Mouse (Mus musculus): ENCODE measurements around the gene Sorcs3. TPM values are rescaled to one million over a fixed set of nuclear protein-coding genes. Genes with fewer than 3 reads are reported as not detected.

The Sorcs3 gene
- total RNA-seq, 2 experiments from 2014 or later = 33.0 TPM

DNA sequence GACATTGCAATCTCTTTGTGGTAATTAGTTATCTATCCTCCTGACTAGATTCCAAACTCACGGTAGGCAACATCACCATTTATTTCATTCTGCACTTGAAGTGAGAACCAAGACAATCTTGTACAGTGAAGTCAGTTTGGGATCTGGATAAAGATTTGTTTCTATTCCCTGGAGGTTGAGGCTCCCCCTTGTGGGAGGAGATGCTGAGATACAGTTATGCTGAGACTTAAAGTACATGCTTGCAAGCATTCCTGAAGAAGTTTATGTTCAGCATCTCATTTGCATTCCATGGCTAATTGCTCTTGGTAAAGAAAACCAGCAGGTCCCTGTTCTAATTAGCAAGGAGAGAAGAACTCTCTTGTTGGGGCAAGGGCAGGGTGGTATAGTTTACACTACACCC lies 185.7 kb downstream of the Sorcs3 start:
- DNase-seq = no peak

DNA sequence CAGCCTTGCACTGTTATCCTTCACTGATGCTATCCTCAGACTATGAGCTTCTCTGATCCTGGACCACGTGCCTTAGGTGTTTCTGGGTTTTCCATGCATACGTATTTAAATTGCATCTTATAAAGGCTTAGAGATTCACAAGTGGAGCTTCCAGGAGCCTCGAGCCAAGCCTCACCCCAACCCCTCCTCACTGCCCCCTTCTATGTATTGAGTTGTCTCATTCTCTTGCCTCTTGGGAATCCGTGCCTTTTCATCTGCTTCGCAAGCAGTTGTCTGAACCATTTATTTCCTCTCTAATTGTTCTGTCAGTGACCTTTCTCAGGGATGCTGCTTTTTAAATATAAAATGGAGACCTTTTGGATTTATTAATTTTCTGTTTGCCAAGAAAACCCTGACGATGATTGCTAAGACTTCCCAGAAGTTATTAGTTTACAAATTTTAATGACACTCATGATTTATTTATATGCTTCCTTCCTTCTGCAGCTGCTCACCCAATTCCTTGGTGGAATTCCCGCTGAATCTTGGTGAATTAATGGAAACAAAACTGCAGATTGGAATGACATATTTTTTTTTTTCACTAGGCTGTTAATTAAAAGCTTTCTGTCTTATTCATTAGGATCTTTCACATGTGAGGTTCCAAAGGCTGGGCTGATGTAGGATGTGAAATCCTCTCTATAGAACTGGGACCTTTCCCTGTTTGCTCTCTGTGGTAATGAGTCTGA lies 199.1 kb downstream of the Sorcs3 start:
- no peak for DNase-seq

DNA sequence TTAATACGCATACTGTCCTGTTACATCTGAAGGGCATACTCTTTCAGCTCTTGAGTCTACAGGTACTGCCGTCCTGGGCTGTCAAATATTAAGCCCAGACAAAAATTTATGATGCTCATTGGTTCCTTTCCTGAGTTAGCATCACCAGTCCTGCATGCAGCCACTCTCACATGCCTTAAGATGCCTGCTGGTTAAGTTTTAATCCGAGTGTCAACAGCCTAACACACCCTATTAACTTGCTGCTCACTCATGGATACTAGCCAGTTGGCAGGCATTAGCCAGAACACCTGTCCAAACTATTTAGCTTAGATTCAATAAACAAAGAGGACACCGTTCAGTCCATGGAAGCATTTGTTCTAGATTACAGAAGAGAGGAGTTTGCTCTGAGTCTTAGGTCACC lies 202.4 kb downstream of the Sorcs3 start:
- DNase-seq = no peak

DNA sequence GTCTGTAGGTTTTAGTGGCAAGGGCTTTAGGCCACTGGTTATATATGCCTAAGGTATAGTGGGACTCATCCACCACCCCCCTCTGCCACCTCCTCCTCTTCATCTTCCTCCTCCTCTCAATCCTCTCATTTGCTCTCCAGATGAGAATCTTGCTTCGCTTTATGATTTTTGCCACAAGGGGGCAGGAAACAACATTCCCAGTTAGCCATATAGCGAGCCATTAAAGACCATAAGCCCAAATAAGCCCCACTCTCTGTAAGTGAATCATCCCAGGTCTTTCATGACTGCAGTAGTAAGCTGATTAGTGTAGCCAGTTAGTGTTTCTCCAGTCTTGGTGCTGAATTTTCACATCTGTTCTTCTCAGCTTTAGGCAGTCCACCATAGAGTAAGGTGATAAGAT lies 205.5 kb downstream of the Sorcs3 start:
- DNase-seq = no peak

DNA sequence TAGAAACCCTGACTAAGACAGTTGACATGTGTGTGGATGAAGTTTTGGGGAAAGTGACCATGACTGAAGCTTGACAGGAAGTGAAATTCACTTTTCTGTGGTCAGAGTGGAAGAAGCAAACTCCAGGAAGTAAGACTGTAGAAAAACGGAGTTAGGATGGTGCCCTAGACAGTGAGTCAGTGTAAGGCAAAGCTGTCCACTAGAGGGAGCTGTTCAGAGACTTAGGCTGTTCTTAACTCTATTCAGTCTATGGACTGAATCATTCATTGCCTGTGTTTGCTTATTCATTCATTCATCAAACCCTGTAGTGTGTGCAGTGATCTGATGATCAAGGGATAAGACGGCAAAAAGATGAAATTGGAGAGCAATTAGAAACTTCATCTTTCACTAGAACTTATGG lies 208.0 kb downstream of the Sorcs3 start:
- DNase-seq = peak in 1 of 2 experiments; percentile 29

DNA sequence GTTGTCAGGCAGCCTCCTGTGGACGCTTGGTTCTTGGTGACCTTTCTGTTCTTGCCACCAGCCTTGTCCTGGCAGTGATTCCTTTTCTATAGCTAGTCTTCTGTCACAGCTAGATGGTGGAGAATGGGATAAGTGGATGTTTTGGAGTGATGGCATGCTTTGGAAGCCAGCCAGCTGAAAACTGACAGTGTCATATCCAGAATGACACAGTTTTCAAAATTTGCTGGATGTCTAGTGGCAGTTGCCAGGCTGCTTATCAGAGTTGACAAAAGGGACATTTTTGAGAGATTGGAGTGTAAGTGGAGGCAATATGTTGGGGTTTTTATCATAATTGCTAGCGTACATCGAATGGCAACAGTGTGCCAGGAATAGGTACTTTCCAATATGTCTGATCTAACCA lies 212.5 kb downstream of the Sorcs3 start:
- DNase-seq = no peak

DNA sequence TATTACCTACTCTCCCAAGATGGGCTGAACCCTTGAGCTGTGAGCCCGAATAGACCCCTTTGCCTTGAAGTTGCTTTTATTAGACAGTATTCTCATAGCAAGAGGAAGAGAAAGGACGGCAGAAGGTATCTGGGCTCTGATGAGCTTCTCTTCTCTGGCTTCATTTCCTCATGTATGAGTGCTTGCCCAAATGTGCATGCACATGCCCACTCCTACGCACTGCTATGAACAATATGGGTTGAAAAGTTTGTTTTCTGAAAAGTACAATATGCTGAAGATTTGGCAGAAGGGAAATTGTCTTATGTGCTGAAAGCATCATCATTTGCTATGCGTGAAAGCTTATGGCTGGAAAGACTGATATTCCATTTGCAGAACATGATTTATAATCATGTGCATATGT lies 223.4 kb downstream of the Sorcs3 start:
- peak; percentile 56 to 57 for DNase-seq

DNA sequence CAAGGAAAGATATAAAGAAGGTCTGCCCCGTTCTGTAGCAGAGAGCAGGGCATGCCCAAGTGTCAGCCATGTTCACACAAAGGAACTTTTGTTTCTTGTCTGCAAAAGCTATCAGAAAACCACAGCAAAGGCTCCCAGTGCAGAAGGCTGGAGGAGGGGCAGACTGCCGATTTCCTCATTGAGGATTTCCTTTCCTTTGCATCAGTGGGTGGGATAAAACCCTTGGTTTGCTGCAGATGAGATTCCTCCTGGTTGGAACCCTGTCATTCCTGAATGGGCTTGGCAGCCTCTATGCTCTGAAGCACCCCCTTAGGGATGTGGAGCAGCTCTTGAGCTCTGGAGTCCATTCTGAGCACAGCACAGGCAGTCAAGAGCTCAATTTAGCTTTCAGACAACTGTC lies 223.9 kb downstream of the Sorcs3 start:
- DNase-seq = peak; percentile 34 to 49

DNA sequence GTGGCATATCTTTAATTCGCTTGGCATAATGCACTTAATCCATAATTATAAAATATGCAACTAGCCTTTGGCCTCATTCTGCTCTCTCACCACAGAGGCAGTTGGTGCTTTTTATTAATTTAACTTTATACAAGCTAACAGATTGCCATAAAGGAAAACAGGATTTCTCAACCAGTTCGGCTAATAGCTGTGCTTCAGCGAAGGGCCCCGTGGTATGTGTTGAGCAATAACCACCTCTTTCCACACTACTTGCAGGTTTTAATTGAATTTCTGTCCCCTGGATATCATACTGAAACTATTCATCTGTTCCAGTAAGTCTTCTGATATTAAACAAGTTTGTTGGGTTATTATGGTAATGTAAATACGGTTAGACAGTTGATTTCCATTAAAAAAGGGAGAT lies 224.5 kb downstream of the Sorcs3 start:
- DNase-seq = no peak

DNA sequence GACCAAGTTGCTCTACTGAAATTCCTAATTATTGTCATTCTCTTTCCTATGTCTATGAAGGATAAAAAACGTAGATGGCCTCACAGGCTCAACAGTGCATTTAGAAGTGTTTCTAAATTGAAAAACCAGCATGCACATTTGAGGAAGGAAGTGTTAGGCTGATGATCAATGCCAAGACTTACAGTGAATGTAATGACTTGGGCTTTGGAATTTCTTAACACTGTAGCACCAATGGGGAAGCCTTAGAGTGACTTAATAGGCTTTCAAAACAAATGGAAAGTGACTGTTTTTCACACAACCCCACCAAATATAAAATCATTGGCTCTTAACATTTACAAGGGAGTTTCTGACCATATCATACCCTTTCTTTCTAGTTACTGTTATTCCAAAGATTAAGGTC lies 232.6 kb downstream of the Sorcs3 start:
- DNase-seq = no peak

DNA sequence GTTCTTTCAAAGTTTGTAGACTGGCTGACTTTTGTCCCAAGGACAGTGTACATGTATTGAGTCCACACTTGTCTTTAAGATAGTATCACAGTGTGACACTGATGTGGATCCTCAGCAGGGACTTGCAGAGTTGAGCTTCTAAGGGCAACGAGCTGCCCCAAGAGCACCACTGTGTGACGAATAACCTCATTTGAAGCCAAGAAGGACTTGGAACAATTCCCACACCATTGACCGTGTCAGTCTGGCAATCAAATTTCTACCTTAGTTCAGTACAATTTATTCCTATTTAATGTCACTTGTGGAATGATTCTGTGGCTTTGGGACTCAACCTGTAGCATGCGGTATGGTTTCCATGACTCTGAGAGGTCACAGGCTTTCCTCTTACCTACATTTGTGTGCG lies 255.3 kb downstream of the Sorcs3 start:
- no peak for DNase-seq

DNA sequence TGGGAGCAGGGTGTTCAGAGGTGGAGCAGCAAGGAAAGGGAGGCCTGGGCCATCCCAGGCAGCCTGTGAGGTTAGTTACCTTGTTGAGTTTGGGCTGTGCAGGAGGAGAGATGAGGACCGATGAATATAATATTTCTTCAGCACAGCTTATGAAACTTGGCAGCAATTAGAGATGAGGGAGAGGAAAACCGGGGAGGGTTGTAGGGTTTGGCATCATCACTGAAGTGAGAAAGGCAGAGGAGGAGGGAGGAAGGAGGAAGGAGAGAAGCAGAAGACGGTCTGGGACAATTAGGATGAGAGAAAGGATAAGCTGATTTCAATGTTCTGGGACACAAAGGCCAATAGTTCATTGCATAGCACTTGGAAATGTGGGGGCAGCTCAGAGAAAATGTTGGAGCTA lies 256.6 kb downstream of the Sorcs3 start:
- no peak for DNase-seq

DNA sequence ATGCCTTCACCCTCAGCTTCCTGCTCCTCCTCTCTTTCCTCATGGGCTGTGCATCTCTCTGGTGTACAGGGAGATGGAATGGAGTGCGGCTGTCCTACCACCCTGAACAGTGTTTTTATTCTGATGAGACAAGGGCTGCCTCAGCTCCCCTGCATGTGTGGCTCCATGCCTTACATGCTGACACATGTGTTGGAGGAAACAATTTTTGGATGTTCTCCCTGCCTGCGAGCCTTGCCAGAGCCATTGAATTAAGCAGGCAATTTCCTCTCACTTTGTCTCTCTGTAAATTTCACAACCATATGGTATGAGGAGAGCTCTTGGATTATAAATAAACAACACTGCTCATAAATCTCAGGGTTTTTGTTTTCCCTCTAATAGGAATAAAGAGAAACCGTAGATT lies 257.7 kb downstream of the Sorcs3 start:
- DNase-seq = peak; percentile 56 to 58

DNA sequence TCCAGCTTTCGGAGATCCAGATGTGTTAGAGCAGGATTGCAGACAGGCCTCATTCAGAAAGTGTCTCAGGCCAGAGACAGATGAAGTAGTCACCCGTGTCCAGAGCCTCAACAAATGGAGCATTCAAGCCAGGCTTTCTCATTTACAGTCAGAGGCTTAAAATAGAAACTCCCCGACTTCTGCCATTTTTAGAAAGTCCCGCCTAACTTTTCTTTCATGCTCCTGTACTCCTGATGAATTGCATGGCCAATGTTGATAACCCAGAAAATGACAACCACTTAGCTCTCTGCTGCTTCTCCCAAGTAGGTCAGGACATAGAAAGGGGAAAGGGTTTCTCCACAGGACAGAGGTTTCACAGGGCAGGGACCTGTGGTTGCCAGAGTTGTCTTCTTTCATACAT lies 261.6 kb downstream of the Sorcs3 start:
- no peak for DNase-seq

DNA sequence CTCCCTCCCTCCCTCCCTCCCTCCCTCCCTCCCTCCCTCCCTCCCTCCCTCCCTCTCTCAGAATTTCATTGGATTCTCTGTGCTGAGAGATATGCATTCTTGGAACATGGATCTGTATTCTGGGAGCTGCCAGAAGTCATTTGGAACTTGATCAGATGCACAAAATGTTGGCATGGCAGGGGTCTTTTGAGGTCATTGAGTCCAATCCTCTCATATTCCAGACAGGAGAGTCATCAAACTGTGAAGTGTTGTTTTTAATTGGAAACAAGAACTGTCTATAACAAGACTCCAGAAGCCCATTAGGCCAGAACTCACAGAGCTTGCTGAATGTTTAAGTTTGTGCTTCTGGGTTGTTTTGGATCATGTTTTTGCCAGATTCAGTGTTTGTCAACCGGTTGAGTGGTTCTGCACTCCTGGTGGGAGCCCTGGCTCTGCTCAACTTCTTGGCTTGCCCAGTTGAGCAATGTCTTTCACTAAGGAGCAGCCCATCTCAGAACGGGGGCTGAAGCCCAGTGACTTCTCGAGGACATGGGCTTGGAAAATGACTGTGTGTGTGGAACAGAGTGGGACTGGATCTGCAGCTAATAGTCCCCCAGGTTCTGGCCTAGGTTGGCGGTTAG lies 264.1 kb downstream of the Sorcs3 start:
- DNase-seq = no peak

DNA sequence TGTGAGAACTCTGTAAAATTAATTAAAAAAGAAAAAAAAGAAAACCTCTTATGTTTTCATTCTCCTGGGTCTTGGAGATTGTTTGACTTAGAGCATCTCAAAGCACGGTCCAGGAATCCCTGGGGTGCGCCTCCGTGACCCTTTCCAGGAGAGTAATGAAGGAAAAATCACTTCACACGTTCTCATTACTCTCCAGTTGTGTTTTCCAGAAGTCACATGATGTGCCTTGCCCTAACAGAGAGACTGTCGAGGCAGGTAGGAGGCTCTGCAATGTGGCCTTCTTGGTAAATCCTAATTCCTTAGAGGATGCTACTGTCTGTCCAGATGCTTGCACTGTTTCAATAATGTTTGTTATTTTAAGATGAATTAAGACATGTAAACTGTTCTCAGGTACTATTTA lies 266.1 kb downstream of the Sorcs3 start:
- no peak for DNase-seq

DNA sequence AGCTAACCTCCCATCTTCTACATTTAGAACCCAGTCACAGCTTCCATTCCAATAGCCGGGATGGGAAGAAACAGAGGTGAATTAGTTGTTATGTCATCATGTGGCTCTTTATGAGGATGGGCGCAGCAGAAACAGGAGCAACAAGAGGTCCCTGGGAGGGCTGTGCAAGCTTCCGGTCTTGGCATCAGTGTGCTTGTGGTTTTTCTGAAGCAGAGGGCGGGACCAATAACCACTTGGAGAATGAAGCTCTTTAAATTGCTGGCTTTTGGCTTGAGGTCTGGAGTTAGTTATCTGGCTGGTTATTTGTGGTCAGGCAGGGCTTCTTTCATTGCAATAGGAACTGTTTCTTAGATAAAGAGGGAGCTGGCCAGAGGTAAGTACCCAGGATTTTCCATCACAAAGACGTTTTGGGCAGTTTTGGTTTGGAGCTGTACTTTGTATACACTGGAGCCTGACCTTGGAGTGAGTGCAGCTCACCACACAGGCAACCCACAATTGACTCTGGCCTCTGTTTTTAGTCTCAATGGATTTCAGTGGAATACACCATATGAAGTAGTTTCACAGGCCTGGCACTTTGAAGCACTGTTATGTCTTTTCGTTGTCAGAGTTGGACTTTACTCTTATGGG lies 270.1 kb downstream of the Sorcs3 start:
- no peak for DNase-seq

DNA sequence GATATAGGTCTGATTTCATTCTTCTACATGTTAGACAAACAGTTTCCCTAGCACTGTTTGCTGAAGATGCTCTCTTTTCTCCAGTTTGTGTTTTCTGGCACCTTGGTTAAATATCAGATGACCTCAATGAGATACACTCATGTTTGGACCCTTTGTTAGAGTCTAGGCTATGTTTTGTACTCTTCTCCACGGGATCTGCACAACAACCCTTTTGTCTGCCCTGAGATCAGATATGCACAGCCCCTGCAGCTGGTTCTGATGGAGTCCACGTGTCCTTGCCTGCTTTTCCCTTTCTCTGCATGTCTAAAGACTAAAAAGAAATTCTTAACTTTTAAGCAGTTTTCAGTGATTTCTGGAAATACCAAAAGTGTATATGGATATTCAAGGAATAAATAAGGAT lies 273.0 kb downstream of the Sorcs3 start:
- DNase-seq = no peak

DNA sequence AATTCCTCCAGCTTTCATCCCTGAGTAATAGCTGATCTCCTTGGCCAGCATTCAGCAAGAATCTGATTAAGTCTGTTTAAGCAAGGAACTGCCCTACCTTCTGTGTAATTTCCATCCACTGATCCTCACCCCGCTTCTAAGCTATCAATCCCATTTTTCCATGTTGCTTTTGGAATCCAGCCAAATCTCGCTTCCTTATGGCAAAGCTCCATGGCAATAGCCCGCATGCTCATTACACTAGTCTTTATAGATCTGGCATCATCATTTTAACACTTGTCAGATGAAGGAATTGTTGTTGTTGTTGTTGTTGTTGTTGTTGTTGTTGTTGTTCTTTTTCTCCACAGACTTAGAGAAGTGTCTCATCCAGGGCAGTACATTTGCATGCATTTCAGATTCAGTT lies 277.1 kb downstream of the Sorcs3 start:
- no peak for DNase-seq

DNA sequence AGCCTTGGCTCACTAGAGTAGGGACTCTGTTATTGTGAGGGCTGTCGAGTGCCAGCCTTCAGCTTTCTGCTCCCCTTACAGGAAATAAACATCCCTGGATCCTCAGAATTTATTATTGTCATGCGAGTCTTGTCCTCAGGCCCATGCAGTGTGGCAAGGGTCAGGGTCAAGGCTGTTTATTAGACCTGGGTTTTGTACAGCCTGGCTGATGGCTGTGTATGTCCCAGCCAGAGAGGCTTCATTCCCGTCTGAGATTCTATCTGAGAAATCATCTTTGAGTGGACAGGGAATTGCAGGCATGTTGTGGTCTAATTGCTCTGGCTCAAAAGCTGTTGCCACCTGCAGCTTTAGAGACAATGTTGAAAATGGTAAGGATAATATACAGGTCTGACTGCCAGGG lies 285.3 kb downstream of the Sorcs3 start:
- no peak for DNase-seq

DNA sequence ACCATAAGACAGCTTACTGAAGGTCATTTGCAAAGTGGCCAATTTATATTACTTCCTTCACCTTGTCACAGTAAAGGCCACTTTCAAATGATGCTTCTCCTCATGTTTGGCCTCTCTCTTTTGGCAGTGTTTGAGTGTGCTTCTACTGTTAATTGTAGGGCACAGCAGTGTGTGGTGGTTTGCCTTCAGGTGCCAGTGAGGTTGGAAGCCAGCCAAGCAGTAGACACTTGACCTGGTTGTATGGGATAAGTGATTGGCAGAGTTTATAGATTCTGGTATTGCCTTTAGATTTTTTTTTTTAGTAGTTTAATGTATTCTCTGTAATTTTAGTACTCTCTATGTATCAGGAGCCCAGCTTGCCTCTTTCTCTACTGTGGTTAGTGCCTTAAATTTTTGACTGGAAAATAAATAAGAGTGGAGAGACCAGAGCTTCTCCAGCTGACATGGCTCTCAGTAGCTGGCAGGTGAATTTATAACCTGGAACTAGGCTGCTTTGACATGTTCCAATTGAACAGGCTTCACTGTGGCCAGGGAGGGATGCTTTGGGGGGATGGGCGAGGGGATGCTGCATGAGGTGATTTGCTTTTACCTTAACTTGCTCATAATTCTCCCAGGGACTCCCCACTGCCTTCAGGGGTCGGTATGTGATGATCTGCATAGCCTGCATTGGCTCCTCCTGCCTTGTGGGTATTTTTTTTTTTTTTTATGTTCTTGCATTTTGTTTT lies 298.2 kb downstream of the Sorcs3 start:
- DNase-seq = no peak

DNA sequence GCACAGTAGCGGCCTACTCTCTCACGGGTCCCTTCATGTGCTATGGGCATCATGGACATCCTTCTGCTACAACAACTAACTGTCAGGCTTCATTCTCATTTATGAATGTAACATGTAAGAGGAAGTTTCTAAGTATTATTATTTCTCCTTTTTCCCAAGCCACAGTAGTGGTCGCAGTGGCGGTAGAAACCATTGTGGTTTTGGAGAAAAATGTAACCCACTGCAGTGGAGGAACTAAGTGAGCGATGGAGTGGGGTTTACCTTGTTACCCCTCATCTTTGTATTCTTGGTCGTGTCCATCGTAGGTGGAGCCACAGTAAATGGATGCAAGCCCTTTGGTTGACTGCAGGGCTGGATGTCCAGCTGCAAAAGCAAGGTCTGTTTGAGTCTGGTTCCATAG lies 318.0 kb downstream of the Sorcs3 start:
- no peak for DNase-seq

DNA sequence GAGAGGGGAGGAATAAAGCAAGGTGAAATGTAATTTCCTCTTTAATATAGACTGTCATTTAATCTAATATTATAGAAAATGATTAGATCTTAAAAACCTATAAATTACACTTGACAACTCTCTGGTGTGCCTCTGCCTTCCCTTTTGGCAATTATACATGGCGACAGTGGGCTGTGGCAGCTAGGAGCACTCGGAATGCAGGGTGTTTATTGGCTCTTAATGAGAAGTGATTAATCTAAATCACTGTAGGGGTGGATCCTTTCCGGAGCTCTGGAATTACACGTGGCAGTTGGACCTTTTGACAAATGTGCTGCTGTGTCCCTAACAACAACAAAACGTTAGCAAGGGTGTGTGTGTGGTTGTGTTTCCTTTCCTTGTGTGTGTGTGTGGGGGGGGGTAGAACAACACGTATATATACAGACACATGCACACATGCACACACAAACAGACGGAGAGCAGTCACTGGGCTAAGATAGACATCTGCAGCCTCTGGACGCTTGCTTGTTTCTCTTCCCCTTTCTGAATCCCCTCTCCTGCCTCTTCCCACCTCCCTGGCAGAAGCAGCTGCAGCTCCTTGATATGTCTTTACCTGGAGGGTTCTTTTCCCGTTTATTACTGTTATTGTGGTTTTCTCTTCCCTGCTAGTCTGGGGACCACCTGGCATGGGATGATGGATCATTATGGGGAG lies 318.8 kb downstream of the Sorcs3 start:
- DNase-seq = no peak
